Mouse (Mus musculus) spleen, adult 12 weeks (tissue): Measurements from ENCODE around the gene Trio.

ENCODE experiments used
- DNase-seq: peaks from one replicate; pipeline ENCODE4 v3.0.0; 2022; ENCODE audit warnings: low spot score

Trio gene

GRCm38 (mm10) chr15:27826886-27827285 is 198.8 kb downstream of the Trio start:
- no peak for DNase-seq

- DNase-seq, result no peak
Measured at GRCm38 (mm10) chr15:27826048-27826637, 199.5 kb downstream of the Trio start.

- DNase-seq, result no peak
Measured at GRCm38 (mm10) chr15:27825390-27825789, 200.3 kb downstream of the Trio start.

- DNase-seq, result no peak
Measured at GRCm38 (mm10) chr15:27823581-27823980, 202.1 kb downstream of the Trio start.

GRCm38 (mm10) chr15:27822461-27822860 is 203.2 kb downstream of the Trio start:
- no peak for DNase-seq

- no peak for DNase-seq
Measured at GRCm38 (mm10) chr15:27821651-27822364, 203.8 kb downstream of the Trio start.

- no peak for DNase-seq
Measured at GRCm38 (mm10) chr15:27817096-27817495, 208.6 kb downstream of the Trio start.

GRCm38 (mm10) chr15:27814677-27815391 is 210.8 kb downstream of the Trio start:
- DNase-seq, result no peak

- DNase-seq, result no peak
Measured at GRCm38 (mm10) chr15:27810793-27811488, 214.7 kb downstream of the Trio start.

GRCm38 (mm10) chr15:27810262-27810661 is 215.4 kb downstream of the Trio start:
- no peak for DNase-seq

GRCm38 (mm10) chr15:27808596-27809276 is 216.9 kb downstream of the Trio start:
- DNase-seq, result no peak

- no peak for DNase-seq
Measured at GRCm38 (mm10) chr15:27806219-27806618, 219.4 kb downstream of the Trio start.

GRCm38 (mm10) chr15:27805654-27806053 is 220.0 kb downstream of the Trio start:
- DNase-seq, result no peak

GRCm38 (mm10) chr15:27804447-27804846 is 221.2 kb downstream of the Trio start:
- DNase-seq, result no peak

- no peak for DNase-seq
Measured at GRCm38 (mm10) chr15:27803568-27804345, 221.9 kb downstream of the Trio start.

GRCm38 (mm10) chr15:27802243-27802642 is 223.4 kb downstream of the Trio start:
- DNase-seq, result no peak

- no peak for DNase-seq
Measured at GRCm38 (mm10) chr15:27801177-27801576, 224.5 kb downstream of the Trio start.

- DNase-seq, result no peak
Measured at GRCm38 (mm10) chr15:27797480-27798155, 228.0 kb downstream of the Trio start.

- no peak for DNase-seq
Measured at GRCm38 (mm10) chr15:27796868-27797222, 228.8 kb downstream of the Trio start.
